Mouse (Mus musculus) liver, adult (tissue): ENCODE data around the gene Itpa.

ENCODE experiments used
- GATA4 ChIP-seq: IDR thresholded peaks from 2 replicates; pipeline ENCODE4 v1.6.1; 2014; ENCODE audit warnings: mild to moderate bottlenecking, low read length; ENCODE audit not compliant: insufficient replicate concordance

Gene Itpa

DNA sequence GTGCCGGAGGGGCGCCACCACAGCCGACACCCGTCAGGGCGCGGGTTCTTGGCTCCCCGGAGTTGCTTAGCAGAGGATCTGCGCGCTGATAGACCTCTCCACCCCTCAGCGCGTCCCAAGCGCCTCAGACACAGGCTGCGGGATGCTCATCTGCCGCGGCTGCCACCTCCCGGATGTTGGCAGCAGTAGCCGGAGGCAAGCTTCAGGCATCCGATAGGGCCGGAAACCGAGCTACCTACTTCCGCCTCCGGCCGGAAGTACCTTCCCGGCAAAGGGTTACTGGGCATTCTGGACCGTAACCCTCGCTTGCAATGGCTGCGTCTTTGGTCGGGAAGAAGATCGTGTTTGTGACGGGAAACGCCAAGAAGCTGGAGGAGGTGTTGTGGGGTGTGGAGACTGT lies at the start of gene Itpa:
Gene Itpa, plus strand, starts transcription at position 52 of the 400 bp plus-strand sequence.
- peak; percentile 38; the same call in 1 of the 2 replicates for TF ChIP-seq GATA4

DNA sequence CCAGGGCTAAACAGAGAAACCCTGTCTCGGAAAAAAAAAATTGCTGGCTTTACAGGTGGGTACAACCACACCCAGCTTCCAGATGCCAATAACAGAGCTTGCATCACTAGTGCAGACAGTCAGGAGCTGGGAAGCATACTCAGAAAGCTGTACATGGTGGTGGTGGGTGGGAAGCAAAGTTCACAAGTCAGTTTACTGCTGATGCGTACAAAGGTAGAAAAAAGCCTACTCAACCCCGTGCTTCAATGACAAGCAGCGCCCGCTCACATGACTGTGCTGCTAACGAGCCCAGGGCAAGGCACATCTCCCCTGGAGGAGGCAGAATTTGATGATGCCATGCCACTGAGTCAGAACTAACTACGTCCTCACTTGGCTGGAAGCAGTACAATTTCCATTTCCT lies 48.4 kb upstream of the Itpa start:
- no peak for TF ChIP-seq GATA4

DNA sequence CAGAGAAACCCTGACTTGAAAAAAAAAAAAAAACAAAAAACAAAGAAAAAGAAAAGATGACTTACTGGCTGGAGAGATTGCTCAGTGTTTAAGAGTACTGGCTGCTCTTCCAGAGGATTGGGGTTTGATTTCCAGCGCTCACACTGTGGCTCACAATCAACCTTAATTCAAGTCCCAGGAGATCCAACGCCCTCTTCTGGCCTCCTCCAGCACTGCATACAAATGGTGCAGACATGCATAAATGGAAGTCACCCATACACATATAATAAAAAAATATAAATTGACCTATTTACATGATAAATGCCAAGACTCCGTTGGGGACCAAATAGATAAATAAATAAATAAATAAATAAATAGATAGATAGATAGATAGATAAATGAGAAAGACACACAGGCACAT lies 39.0 kb upstream of the Itpa start:
- TF ChIP-seq GATA4: no peak

- no peak for TF ChIP-seq GATA4
These were observed 38.2 kb upstream of the Itpa start for GRCm38 (mm10) chr2:130629080-130629838.

GRCm38 (mm10) chr2:130629839-130630203 lies 37.6 kb upstream of the Itpa start, which contains the start of the genes Fastkd5 and Ubox5:
Gene Fastkd5, minus strand, starts transcription at chr2:130630027.
Gene Ubox5, minus strand, starts transcription at chr2:130630038.
- no peak for TF ChIP-seq GATA4

GRCm38 (mm10) chr2:130632416-130632815 lies 35.0 kb upstream of the Itpa start:
- TF ChIP-seq GATA4: no peak

DNA sequence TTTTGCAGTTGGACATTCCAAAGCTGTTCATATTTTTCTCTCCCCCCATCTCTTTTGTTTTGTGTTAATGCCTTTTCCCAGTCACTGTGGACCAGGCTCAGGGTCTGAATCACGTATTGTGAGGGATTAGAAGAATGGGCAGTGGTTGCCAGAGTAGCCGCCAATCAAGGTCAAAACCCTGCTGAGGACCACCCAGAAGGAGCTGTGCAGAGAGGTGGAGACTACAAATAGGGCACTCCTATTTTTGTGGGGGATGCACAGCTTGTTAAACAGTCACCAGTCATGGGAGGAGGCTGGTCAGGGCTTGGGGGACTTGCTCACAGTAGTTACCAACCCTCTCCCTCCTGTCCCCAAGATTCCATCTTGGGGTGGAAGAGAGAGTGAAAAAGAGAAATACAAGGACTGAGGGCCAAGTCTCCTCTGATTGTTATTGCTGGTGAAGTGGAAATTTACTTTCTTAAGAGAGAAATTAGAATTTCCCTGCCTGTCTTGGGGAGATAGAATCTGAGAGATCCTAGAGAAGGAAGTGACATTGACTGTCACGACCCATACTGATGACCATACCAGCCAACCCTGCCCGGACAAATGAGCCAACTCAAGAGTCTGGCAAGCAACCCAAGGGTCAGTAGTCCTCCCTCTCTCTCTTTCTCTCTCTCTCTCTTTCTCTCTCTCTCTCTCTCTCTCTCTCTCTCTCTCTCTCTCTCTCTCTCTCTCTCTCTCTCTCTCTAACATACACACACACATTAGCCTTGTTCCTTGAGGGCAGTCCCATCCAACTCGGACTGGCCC lies 34.3 kb upstream of the Itpa start:
- no peak for TF ChIP-seq GATA4

DNA sequence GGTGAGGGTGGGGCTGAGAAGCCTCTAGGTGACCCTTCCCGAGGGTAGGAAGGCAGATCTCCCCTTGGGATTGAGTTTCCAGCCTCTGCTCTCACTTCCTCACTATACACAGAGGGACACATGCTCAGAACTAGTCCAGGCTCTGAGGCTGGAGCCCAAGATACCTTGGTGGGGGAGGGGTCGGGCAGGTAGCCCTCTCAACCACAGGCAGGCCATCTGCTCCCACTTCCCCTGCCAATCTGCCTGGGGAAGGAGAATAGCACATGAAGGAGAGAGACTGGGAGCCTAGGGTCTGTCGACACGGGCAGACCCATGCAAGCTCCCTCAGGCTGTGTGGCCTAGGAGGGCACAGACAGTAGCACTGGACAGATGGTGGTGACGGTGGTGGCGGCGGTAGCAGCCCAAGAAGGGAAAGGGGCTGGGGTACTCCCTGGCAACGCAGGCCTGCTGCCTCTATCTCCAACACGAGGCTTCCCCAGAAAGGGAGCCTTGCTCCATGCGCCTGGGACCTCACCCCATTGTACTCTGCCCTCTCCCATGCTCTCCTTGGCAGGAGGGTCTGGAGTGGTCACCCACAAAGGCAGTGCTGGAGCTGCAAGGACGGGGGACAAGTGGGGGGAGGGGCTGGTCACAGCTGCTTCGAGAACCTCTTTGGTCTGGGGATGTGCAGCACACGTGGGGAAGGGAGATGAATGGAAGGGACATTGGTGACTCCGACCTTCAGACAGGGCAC lies 33.2 kb upstream of the Itpa start:
- TF ChIP-seq GATA4: no peak

- no peak for TF ChIP-seq GATA4
These were observed 32.5 kb upstream of the Itpa start for GRCm38 (mm10) chr2:130634739-130635411.

DNA sequence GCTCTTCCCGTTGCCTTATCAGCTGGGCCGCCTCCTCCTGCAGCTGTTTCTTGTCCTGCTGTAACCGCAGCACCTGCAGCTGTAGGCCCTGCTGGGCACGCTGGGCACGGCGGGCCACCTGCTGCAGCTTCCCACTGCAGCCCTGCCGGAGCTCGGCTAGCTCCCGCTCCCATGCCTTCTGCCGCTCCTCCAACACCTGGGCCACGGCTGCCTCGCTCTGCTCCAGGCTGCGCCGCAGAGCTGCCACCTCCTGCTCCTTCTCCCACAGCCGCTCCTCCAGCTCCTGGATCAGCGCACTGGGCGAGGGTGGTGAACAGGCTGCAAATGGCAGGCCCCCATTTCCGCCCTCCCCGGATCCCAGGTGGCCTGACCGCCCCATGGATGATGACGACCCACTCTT lies 31.6 kb upstream of the Itpa start:
- TF ChIP-seq GATA4: no peak

- no peak for TF ChIP-seq GATA4
These were observed 29.3 kb upstream of the Itpa start for GRCm38 (mm10) chr2:130638101-130638611.

GRCm38 (mm10) chr2:130639276-130639675 lies 28.1 kb upstream of the Itpa start:
- TF ChIP-seq GATA4: no peak

- TF ChIP-seq GATA4: no peak
These were observed 25.9 kb upstream of the Itpa start for GRCm38 (mm10) chr2:130641351-130642025.

GRCm38 (mm10) chr2:130642197-130642660 lies 25.2 kb upstream of the Itpa start:
- no peak for TF ChIP-seq GATA4

GRCm38 (mm10) chr2:130642684-130643369 lies 24.6 kb upstream of the Itpa start, which contains the start of gene Lzts3:
Gene Lzts3, minus strand, starts transcription at chr2:130642803.
- TF ChIP-seq GATA4: no peak
